Mouse (Mus musculus): ENCODE results near the gene Rps8.

The Rps8 gene

DNA sequence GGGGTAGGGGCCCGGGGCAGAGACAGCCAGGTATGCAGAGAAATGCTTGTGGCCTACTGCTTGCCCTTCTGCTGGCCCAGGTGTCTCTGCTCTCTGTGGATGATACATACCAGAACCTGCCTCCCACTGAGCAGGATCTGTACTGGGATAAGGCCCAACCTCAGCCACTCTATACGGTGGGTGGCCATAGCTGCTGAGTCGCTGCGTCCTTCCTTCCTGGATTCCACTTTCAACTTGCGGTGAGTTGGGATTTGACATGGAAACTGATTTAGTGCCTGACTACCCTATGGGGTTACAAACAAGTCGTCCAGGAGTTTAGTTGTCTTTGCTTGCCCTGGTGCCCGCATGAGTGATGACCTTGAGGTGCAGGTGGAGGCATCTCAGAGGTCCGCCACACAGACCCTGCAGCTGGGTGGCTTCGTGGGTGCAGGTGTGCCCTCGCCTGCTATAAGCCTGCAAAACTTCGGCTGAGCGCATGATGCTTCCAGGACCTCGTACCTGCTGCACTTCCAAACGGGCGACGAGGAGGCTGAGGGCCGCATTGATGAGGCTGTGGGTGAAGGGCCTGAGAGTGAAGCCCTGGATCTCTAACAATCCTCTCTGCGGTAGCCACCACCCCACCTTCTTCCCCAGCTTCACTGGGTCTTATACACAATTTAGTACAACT is 7.9 kb downstream of the Rps8 start:
- DNase-seq (ENCODE audit: low spot score), result no peak

DNA sequence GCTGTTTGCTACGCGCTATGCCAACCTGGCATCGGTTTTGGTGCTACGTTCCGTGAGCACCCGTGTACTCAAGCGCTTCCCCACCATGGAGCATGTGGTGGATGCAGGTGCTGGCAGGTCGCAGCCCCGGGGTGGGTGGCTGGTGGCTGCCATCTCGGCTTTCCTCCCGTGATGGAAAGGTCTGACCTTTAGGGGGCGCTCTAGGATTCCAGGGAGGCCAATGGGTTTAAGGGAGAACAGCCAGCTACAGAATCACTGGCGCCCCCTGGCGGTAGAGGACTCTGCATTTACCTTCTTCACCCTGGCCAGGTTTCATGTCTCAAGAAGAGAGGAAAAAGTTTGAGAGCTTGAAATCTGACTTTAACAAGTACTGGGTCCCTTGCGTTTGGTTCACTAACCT is 9.9 kb downstream of the Rps8 start:
- DNase-seq (ENCODE audit: low spot score), result peak; percentile 90

DNA sequence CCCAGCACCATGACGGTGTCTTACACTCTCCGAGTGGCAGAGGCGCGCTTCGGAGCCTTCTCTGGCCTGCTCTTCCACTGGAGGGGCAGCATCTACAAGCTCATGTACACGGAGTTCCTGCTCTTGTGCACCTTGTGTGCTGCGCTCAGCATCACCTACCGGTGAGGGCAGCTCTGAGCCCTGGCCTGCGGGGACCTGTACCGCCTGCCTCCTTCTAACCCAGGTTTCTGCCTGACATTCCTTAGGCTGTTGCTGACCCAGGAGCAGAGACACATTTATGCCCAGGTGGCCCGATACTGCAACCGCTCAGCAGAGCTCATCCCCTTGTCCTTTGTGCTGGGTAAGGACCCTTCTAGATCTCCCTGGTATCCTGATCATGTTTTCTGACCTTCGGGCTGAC is 10.8 kb downstream of the Rps8 start:
- DNase-seq (ENCODE audit: low spot score), result no peak

DNA sequence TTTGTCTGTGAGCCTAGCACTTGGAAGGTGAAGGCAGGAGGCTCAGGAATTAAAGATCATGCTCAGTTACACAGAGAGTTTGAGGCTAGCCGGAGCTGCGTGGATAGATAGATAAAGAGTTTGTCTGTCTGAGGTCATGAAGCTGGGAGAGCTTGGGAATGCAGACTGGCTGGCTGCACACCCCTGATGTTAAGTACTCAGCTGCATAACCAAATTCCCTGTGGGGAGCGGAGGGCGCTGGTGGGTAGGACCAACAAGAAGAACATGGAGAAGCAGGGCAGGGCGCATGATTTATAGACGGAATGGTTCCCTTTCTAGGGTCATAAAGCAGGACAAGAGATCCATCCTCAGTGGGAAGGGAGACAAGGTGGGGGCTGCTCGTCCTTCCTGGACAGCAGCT is 13.0 kb downstream of the Rps8 start:
- DNase-seq (ENCODE audit: low spot score), result no peak

DNA sequence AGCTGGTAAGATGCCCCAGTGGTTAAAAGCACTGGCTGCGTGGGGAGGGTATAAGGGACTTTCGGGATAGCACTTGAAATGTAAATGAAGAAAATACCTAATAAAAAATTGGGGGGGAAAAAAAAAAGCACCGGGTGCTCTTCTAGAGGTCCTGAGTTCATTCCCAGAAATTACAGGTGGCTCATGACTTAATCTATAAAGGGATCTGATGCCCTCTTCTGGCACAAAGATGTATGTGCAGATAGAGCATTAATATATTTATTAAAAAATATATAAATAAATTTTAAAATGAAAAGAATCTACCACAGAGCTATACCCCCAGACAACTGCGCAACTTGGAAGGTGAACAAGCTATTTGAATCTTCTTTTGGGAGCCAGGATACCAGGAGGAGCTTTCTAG is 15.4 kb downstream of the Rps8 start:
- DNase-seq (ENCODE audit: low spot score), result no peak

DNA sequence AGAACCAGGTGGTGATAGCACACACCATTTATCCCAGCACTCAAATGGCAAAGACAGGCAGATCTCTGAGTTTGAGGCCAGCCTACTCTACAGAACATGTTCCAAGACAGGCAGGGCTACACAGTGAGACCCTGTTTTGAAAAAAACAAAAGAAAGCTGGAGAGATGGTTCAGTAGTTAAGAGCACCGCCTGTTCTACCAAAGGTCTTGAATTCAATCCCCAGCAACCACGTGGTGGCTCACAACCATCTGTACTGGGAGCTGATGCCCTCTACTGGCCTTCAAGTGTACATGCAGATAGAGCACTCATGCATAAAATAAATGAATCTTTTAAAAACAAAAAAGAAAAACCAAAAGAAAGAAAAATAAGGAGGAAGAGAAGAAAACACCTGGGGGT is 16.8 kb downstream of the Rps8 start:
- peak; percentile 73 for DNase-seq (ENCODE audit: low spot score)

DNA sequence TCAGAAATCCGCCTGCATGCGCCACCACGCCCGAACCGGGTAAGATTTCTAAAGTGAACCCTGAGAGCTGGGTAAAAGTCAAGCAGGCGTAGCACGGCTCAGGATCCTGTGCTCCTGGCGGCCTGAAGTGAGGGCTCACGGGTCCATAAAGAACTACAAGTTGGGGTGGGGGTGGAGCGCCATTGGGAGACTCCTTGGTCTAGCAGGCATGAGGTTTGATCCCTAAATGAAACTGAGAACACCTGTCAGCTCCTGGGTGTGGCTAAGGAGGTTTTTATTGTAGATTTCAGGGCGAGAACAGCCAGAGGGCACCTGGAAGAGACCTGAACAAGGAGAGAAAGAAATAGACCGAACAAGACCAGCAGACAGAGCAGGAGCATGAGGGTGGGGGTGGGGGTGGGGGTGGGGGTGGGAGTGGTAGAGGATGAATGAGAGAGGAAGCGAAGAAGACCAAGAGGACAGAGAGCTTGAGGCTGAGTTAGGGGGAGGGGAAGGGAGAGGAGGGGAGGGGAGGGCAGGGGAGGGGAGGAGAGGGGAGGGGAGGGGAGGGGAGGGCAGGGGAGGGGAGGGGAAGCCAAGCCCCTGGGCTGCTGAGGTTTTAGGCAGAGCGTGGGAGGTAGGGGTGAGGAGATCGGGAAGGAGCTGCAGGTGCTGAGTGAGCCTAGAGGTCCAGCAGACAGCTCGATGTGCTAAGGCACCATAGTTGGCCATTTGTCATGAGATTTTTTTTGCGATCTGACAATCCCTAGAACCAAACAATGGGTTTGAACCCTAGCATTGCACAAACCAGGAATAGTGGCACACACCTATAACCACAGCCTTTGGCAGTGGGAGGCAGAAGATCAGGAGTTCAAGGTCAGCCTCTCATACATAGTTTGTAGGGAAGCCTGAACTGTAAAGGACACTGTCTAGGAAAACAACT is 17.5 kb downstream of the Rps8 start:
- DNase-seq (ENCODE audit: low spot score), result no peak

DNA sequence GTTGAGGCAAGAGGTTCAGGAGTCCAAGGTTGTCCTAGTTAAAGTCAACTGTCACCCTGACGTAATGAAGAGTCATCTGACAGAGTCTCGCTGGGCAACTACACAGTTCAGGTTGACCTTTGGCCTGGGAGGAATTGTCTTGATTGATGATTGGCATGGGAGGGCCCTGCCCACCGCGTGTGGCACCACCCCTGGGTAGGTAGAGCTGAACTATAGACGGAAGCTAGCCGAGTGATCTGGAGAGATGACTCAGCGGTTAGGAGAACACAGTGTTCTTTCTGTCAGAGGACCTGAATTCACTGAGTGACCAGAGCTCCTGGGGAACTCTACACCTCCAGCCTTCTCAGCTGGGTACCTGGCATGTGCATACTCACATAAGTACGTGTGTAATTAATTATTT is 20.0 kb downstream of the Rps8 start:
- DNase-seq (ENCODE audit: low spot score), result no peak

DNA sequence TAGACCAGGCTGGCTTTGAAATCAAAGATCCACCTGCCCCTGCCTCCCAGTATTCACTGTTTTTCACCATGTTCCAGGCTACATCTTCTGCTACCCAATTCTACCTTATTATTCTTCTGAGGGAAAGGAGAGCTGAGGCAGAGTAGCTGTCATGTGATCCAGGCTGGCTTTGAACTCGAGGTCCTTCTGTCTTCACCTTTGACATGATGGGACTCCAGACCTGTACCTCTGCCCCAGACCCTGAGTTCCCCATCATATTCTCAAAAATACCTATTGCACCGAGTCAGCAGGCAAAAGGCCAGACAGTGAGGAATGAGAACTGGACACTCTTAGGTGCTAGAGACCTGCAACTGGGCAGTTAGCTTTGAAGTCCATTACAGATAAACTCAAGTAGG is 21.4 kb downstream of the Rps8 start:
- no peak for DNase-seq (ENCODE audit: low spot score)

DNA sequence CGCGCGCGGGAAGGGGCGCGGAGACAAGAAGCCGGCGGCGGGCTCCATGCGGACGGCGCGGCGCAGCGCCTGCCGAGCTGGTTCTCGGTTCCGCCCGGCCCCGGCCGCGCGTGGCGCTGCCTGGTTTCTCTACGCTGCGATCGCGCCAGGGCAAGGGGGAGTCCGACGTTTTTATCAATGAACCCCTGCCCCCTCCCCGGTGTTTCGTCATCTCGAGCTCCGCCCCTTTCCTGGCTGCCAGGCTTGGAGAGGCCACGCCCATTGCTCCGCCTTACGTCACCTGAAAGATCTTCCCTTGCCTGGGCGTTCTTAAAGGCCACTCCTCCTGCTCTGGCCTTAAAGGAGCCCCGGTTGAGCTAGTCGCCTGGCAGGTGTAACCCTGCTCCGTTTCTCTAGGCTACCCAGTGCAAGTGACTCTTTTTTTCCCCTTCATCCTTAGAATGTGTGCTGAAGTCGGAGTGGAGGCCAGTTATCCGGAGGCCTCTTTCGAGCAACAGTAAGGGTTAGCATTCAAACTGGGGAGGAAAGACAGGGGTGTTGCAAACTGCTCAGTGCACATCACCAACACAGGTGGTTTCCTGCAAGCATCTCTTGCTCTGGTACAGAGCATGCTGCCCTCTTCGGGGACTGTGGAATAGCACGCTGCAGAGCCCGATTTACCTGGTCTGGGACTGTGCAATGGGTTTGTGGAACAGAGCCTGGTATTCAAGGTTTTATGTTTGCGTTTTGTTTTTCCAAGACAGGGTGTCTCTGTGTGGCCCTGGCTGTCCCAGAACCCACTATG is 22.0 kb downstream of the Rps8 start, which contains the start of gene Plk3:
Gene Plk3 (minus strand): TSS at position 147 of the 784 bp plus-strand sequence.
- peak; percentile 98 for DNase-seq (ENCODE audit: low spot score)

DNA sequence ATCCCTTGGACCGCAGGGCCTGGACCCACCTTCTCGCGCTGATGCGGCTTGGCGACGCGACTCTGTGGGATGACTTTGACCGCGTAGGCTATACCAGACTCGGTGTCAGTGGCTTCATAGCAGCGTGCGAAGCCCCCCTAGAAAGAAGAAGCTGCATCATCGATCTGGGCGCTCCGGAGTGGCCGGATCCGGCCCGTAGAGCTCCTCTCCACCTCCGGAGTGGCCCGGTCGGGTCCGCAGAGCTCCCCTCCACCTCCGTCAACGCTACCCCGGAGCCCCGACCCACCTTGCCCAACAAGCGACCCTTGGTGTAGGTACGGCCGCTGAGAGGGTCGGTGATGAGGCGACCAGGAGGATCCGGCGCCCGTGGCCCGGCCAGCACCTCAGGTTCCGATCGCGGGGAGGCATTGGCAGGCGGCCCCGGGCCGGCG is 22.7 kb downstream of the Rps8 start:
- no peak for DNase-seq (ENCODE audit: low spot score)

DNA sequence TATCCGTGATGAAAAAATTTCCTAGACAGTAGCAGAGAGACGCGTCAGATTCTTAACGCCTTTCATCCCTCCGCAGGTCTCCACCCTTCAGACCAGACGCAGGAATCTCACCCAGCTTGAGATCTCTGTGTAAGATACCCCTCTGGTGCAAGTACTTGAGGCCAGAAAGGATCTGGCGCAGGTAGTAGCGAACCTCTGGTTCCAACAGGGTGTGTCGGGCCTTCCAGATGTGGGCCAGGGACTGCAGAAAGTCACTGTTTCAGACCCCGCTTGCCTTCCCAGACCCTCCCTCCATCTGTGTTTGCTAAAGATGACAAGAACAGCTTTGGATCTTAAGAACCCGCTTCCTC is 23.3 kb downstream of the Rps8 start:
- no peak for DNase-seq (ENCODE audit: low spot score)

DNA sequence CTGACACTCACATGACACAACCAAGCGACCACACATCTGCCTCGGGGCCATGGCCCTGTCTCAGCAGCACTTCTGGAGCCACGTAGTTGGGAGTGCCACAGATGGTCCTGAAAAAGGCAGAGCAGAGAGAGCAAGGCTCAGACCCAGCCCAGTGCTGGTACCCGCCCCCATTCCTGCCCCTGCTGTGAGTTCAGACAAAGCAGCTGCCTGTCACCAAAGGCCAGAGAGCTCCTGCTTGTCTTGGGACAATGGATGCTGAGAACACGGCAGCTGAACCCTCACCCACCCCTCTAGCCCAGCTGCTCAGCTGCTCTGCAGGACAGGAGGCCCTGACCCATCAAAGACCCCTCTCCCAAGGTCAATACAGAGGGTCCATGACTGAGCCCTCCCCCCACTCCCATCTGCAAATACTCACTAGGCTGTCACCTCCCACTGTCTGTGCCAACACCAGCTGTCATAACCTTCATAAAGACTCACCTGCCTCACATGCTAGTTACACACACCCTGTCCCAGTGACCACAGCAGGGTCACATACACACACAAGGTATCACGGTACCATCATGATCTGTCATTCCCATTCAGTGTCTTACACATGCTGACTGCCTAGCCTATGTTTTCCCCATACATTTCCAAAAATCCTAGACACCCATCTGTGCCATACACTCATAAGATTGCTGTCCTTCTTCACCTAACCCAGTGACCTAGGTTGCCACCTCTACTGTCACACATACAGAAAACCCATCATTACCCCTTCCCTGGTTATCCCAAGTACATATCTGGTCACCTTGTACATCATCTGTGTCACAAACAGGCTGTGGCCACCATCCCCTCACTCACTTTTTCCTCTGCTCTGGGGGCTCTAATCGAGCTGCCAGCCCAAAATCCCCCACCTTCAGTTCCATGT is 23.9 kb downstream of the Rps8 start:
- no peak for DNase-seq (ENCODE audit: low spot score)

DNA sequence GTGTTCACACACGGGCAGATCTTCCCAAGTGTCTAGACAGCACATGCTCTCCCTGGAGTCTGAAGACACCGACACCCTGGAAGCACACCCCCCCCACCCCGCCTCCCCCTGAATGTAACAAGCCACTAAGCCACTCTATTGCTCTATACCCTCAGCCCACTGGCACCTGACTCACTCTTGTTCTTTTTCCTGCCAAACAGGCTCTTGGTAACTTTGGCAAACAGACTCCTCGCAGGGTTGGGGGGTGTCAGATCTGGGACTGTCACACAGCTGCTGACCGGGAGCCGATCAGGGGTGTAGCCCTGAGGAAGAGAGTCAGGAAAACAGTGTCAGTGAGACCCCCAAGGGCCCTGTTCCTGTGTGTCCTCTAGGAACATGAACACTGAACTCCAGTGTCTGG is 24.8 kb downstream of the Rps8 start:
- DNase-seq (ENCODE audit: low spot score), result no peak

DNA sequence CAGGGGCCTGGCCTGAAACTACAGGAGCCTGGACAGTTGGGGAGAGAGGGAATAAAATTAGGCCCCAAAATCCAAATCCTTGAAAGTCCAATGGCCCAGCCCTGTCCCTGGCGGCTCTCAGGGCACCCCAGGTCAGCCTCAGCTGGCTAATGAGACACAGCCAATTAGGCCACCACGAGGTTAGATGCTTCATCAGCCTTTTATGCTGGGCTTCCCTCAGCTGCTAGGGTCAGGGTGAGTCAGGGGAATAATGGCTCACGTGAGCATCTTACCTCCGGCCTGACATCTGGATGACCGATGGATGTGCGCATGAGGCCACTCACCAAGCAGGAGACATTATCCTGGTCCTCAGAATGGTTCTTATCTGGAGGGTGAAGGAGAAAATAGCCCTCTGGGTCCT is 25.3 kb downstream of the Rps8 start:
- no peak for DNase-seq (ENCODE audit: low spot score)

DNA sequence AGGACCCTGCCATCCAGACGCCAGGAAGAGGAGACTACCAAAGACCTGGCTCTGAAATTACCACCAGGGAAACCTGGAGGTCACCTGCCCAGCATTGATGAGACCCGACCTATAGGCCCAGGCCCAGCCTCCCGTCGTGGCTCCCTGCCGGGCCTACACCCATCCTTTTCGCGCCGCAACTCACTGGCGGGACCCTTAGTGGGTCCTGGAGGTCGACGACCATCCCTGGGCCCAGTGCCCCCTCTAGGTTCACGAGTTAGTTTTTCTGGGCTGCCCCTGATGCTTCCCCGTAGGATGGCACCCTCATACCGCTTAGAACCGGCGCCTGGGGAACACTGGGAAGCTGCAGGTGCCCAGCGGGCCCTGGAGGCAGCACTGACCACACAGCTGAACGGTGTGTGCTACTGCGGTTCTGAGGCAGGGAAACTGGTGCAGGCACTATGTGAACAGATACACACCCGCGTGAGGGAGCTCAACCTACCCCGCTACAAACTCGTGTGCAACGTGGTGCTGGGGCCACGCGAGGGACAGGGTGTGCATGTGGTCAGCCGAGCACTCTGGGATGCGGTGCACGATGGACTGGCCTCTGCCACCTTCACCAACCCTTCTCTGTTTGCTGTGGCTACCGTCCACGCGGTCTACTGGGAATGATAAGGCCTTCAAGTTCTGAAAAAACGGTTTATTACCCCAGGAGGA is 27.9 kb downstream of the Rps8 start:
- no peak for DNase-seq (ENCODE audit: low spot score)

DNA sequence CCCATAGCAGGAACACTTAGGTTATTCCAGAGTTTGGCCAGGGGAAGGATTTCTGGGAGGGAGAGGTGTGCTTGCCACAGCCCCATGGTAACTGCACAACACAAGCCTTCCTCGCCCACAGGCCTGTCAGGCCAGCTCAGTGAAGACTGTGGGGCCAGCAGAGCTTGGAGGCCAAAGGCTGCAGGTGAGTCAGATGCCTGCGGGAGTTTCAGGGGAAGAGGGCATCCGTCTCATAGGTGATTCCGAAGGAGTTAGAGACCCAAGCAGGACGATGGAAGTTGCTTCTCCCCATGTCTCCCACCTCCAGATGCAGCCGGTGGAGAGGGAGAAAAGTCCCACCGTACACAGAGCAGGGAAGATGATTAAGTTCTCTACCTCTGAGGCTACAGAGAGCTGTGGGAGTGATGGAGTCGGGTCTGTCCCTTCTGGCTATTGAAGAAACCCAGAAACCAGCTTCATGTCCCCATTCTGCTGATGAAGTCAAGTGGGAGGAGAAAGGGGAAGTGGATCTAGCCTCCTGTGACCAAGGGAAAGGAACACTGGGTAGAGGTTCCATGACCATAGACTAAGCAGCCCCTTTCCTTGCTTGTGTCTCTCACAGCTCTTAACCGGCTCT is 29.3 kb downstream of the Rps8 start, which contains the start of gene Tctex1d4:
Gene Tctex1d4 (plus strand): TSS at position 120 of the 616 bp plus-strand sequence.
- DNase-seq (ENCODE audit: low spot score), result no peak

DNA sequence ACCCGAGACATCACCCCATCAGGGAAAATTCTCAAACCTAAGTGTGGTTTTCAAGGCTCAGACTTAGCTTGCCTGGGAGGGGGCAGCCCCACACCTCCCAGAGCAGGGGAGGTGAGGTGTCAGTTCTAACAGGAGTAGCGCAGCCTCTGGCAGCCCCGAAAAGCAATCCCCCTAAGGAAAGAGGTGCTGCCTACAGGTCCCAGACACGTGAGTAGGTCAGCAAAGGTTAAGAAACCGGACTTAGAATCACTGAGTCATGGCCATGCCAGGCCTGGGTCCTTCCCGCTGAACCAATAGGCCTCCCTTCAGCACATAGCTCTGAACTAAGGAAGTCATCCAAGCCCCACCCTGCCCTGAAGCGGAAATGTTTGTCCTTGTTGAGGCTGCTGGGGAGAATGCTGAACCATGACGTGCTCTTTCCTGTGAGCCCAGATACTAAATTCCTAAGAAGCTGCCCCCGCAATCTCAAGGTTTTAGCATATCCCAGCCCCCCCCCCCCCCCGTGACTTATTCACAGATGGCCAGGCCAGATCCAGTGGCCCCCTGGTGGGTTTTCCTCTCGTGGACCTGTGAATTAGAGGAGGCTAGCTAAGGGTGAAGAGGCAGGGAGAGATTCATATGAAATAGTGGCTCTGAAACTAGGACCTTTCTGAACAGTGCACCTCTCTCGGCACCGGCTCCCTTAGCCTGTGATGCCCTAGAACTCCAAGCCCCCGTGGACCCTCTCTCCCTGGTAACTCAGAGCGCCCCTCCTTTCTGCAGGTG is 30.0 kb downstream of the Rps8 start:
- DNase-seq (ENCODE audit: low spot score), result peak; percentile 78

DNA sequence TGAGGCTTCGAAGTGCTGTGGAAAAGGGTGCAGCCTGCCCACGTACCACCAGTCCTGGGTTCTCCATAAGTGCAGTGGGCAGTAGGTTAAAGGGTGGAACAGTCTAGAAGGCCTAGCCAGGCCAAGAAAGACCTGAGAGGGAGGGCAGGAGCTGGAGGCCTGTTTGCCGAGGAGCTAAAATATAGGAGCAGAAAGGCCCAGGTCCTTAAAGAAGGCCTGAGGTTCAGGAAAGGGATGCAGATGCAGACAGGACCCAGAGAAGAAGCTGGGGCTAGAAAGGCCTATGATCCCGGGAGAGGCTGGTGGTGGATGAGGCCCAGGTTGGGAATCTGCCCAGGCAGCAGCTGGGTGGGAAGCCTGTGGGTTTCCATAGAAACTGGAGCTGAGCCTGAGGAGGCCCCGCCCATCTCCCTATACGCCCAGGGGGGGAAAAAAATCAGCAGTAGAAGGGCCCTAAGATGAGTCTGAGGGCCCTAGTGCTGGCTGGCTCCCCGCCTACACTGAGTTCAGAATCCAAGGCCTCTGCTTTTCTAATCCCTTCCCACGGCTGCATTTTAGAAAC is 30.6 kb downstream of the Rps8 start, which contains the start of gene Btbd19:
Gene Btbd19 (minus strand): TSS at position 378 of the 562 bp plus-strand sequence.
- no peak for DNase-seq (ENCODE audit: low spot score)
